Mouse (Mus musculus): ENCODE measurements at regions not wholly inside any gene's neighbourhood (a gene's known extent, or its start where the extent isn't known, plus 50 kb on each side); places are given as distances from the start of the nearest gene placed in this dataset.

GRCm38 (mm10) chr16:49646479-49646878 is 52.6 kb upstream of the Ift57 start:
- Histone ChIP-seq H3K36me3 (ENCODE audit: insufficient read depth, low read length) (no peaks in the 10 kb centered on the region), H3K27ac (no peak overlapping the region), H3K4me2 (ENCODE audit: low read depth, low read length) (no peak overlapping the region), H3K9ac (replicated peaks; ENCODE audit: low read length) (no peak overlapping the region), H3K4me1 (ENCODE audit: insufficient read depth, low read length) (no peaks in the 10 kb centered on the region), H3K9me3 (ENCODE audit: low read length) (no peaks in the 10 kb centered on the region), H3K4me3 (ENCODE audit: low read length) (no peak overlapping the region), H3K27me3 (ENCODE audit: insufficient read depth, low read length) (no peaks in the 10 kb centered on the region)
- no peak for TF ChIP-seq CTCF (IDR thresholded peaks at IDR 0.05; ENCODE audit: low read depth)
- DNase-seq (ENCODE audit: low spot score): no peak
- ATAC-seq: no peak
